Mouse (Mus musculus): Measurements from ENCODE around the gene Chic1. TPM values are rescaled to one million over a fixed set of nuclear protein-coding genes. Genes with fewer than 3 reads are reported as not detected.
A peak's percentile ranks its signal among the peaks of the same experiment; 100 is the strongest.

Gene Chic1
- polyA plus RNA-seq, 1 experiment, result 0.24 TPM

GRCm38 (mm10) chrX:103371627-103372026 lies 15.4 kb downstream of the Chic1 start:
- TF ChIP-seq POLR2A (IDR thresholded peaks at IDR 0.05; ENCODE audit: low read depth, low read length), result no peak
- TF ChIP-seq CTCF (IDR thresholded peaks at IDR 0.05; ENCODE audit: extremely low read depth, insufficient read length, insufficient replicate concordance, low read depth, low read length), result no peak
- WGBS, result 18% methylated on average over 2 of the region's 2 CpGs

DNA sequence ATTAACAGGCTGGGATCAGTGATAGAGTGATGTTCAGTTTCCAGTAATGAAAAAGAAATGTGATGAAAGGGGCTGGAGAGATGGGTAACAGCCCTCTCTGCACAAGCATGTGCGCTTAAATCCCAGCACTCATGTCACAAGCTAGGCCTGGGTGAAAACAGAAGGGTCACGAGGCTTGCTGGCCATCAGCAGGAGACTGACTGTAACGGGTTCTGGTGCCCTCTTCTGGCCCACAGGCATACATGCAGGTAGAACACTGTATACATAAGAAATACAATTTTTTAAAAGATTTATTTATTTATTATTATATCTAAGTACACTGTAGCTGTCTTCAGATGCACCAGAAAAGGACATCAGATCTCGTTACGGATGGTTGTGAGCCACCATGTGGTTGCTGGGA lies 18.0 kb downstream of the Chic1 start:
- Histone ChIP-seq H3K4me1 (ENCODE audit: control insufficient read depth, insufficient read depth, insufficient read length, low read length) (no peaks in the 10 kb centered on the region), H3K27ac (ENCODE audit: insufficient read depth, low read depth, low read length) (no peak overlapping the region), H3K4me3 (ENCODE audit: low read depth, low read length) (no peak overlapping the region), H3K27me3 (ENCODE audit: control insufficient read depth, insufficient read depth, low read length) (no peaks in the 10 kb centered on the region), H3K36me3 (ENCODE audit: control insufficient read depth, insufficient read depth, low read length) (no peaks in the 10 kb centered on the region)
- TF ChIP-seq CTCF (IDR thresholded peaks at IDR 0.05; ENCODE audit: extremely low read depth, insufficient read length, insufficient replicate concordance, low read depth, low read length), result peak; percentile 20; the same call in 1 of the 2 replicates
- no peak for TF ChIP-seq POLR2A (IDR thresholded peaks at IDR 0.05; ENCODE audit: low read depth, low read length)
- 75% methylated on average over 5 of the region's 5 CpGs for WGBS

More at GRCm38 (mm10) chrX:103371627-103372026, 15.4 kb downstream of the Chic1 start:
- no peaks in the 10 kb centered on the region for H3K4me1 ChIP-seq (ENCODE audit: control insufficient read depth, insufficient read depth, insufficient read length, low read length)
- no peaks in the 10 kb centered on the region for H3K27me3 ChIP-seq (ENCODE audit: control insufficient read depth, insufficient read depth, low read length)
- no peak overlapping the region for H3K4me3 ChIP-seq (ENCODE audit: low read depth, low read length)
- H3K36me3 ChIP-seq (ENCODE audit: control insufficient read depth, insufficient read depth, low read length), result no peaks in the 10 kb centered on the region
- H3K27ac ChIP-seq (ENCODE audit: insufficient read depth, low read depth, low read length), result no peak overlapping the region

DNA sequence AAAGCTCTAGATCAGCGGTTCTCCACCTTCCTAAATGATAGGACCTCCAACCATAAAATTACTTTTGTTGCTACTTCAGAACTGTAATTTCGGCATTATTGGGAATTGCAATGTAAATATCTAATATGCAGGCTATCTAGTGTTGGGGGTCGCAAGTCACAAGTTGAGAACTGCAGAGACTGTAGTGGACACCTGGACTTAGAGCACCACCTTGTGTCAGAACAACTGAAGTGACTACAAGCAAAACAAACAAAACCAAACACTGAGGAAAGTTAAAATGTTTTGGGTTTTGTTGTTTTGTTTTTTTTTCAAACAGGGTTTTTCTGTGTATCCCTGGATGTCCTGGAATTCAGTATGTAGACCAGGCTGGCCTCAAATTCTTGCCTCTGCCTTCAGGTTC lies 28.3 kb downstream of the Chic1 start:
- WGBS, result 74% methylated on average over 3 of the region's 3 CpGs
- Histone ChIP-seq H3K4me1 (ENCODE audit: control insufficient read depth, insufficient read depth, insufficient read length, low read length) (no peaks in the 10 kb centered on the region), H3K27me3 (ENCODE audit: control insufficient read depth, insufficient read depth, low read length) (no peaks in the 10 kb centered on the region), H3K36me3 (ENCODE audit: control insufficient read depth, insufficient read depth, low read length) (no peaks in the 10 kb centered on the region), H3K27ac (ENCODE audit: insufficient read depth, low read depth, low read length) (no peak overlapping the region), H3K4me3 (ENCODE audit: low read depth, low read length) (no peak overlapping the region)
- TF ChIP-seq CTCF (IDR thresholded peaks at IDR 0.05; ENCODE audit: extremely low read depth, insufficient read length, insufficient replicate concordance, low read depth, low read length), result no peak
- TF ChIP-seq POLR2A (IDR thresholded peaks at IDR 0.05; ENCODE audit: low read depth, low read length), result no peak

DNA sequence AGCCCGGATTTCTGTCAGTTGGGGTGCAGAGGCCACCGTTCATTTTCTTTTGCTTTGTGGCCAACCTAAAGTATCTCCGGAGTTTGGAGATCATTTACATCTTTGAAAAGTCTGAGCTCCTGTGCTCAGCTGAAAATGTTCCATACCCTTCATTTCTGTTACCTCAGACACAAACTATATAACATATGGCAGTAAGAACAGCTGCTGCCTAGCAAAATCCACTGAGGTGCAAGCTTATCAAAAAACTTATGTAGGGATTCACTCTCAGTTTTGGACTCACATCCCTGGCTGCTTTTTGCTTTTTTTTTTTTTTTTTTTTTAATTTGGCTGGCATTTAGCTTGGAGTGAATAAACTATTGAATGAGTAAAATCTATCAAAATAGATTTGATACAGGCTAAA lies 31.9 kb downstream of the Chic1 start:
- Histone ChIP-seq H3K27ac (ENCODE audit: insufficient read depth, low read depth, low read length) (no peak overlapping the region), H3K36me3 (ENCODE audit: control insufficient read depth, insufficient read depth, low read length) (no peaks in the 10 kb centered on the region), H3K27me3 (ENCODE audit: control insufficient read depth, insufficient read depth, low read length) (no peaks in the 10 kb centered on the region), H3K4me1 (ENCODE audit: control insufficient read depth, insufficient read depth, insufficient read length, low read length) (no peaks in the 10 kb centered on the region), H3K4me3 (ENCODE audit: low read depth, low read length) (no peak overlapping the region)
- 83% methylated on average over 3 of the region's 3 CpGs for WGBS
- TF ChIP-seq POLR2A (IDR thresholded peaks at IDR 0.05; ENCODE audit: low read depth, low read length) (no peak), CTCF (IDR thresholded peaks at IDR 0.05; ENCODE audit: extremely low read depth, insufficient read length, insufficient replicate concordance, low read depth, low read length) (no peak)

DNA sequence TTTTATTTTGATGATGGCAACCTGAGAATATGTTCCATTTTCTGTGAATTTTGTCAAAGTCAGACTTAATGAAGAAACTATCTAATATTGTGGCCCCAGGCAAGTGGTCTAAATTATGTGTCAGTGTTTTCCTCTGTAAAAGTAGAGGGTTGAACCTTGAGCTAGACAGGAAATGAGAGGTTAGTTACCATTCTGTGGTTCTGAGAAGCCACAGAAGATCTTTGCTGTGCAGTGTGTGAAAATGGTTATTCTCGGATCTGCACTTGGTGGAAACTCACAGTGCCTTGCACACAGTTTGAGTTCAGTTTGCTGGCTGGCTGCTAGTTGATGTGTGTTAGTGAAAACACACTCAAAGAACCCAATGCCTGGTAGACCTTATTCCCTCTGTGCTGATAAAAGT lies 37.6 kb downstream of the Chic1 start:
- 71% methylated on average over 1 of the region's 1 CpGs for WGBS
- no peak overlapping the region for H3K4me3 ChIP-seq (ENCODE audit: low read depth, low read length)
- no peaks in the 10 kb centered on the region for H3K36me3 ChIP-seq (ENCODE audit: control insufficient read depth, insufficient read depth, low read length)
- no peaks in the 10 kb centered on the region for H3K4me1 ChIP-seq (ENCODE audit: control insufficient read depth, insufficient read depth, insufficient read length, low read length)
- TF ChIP-seq CTCF (IDR thresholded peaks at IDR 0.05; ENCODE audit: extremely low read depth, insufficient read length, insufficient replicate concordance, low read depth, low read length) (no peak), POLR2A (IDR thresholded peaks at IDR 0.05; ENCODE audit: low read depth, low read length) (no peak)
- no peak overlapping the region for H3K27ac ChIP-seq (ENCODE audit: insufficient read depth, low read depth, low read length)
- H3K27me3 ChIP-seq (ENCODE audit: control insufficient read depth, insufficient read depth, low read length), result no peaks in the 10 kb centered on the region

DNA sequence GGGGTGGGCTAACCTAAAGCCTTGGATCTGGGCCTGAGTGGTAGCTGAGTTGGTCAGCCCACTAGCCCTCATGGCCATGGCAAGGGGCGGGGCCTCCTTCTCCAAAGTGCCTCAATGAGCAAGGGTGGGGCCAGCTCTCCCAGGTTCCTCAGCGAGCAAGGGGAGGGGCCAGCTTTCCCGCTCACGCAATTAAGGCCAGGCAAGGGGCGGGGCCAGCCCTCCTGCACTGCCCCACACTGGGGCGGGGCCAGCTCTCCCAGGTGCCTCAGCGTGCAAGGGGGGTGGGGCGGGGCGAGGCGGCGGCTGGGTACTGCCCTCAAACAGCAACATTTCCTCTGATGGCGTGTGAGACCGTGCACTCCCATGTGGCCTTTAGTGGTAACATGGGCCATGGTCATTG lies 48.7 kb downstream of the Chic1 start:
- 52% methylated on average over 12 of the region's 13 CpGs for WGBS
- H3K27me3 ChIP-seq (ENCODE audit: control insufficient read depth, insufficient read depth, low read length), result no peaks in the 10 kb centered on the region
- TF ChIP-seq POLR2A (IDR thresholded peaks at IDR 0.05; ENCODE audit: low read depth, low read length), result no peak
- TF ChIP-seq CTCF (IDR thresholded peaks at IDR 0.05; ENCODE audit: extremely low read depth, insufficient read length, insufficient replicate concordance, low read depth, low read length), result no peak
- no peak overlapping the region for H3K4me3 ChIP-seq (ENCODE audit: low read depth, low read length)
- no peak overlapping the region for H3K27ac ChIP-seq (ENCODE audit: insufficient read depth, low read depth, low read length)
- H3K4me1 ChIP-seq (ENCODE audit: control insufficient read depth, insufficient read depth, insufficient read length, low read length), result no peaks in the 10 kb centered on the region
- H3K36me3 ChIP-seq (ENCODE audit: control insufficient read depth, insufficient read depth, low read length), result no peaks in the 10 kb centered on the region

- no peak within 1 kb of the TSS for H3K4me3 ChIP-seq (ENCODE audit: low read depth, low read length)
- no peaks in the 10 kb centered on the region for H3K36me3 ChIP-seq (ENCODE audit: control insufficient read depth, insufficient read depth, low read length)
- H3K4me1 ChIP-seq (ENCODE audit: control insufficient read depth, insufficient read depth, insufficient read length, low read length), result no peaks in the 10 kb centered on the region
- 68% methylated on average over 5 of the region's 5 CpGs for WGBS
- H3K27me3 ChIP-seq (ENCODE audit: control insufficient read depth, insufficient read depth, low read length), result no peaks in the 10 kb centered on the region
- TF ChIP-seq CTCF (IDR thresholded peaks at IDR 0.05; ENCODE audit: extremely low read depth, insufficient read length, insufficient replicate concordance, low read depth, low read length) (no peak), POLR2A (IDR thresholded peaks at IDR 0.05; ENCODE audit: low read depth, low read length) (no peak)
- H3K27ac ChIP-seq (ENCODE audit: insufficient read depth, low read depth, low read length), result no peak within 1 kb of the TSS
Measured at GRCm38 (mm10) chrX:103414167-103414566, 57.9 kb downstream of the Chic1 start, which contains the start of gene Tsx. Tsx (plus strand) TSS chrX:103414467.

Data from small intestine, adult 2 months (tissue).